Mouse (Mus musculus): Measurements from ENCODE around the gene Pwwp2b. TPM values are rescaled to one million over a fixed set of nuclear protein-coding genes. Genes with fewer than 3 reads are reported as not detected.
A peak's percentile ranks its signal among the peaks of the same experiment; 100 is the strongest.

The Pwwp2b gene
- polyA plus RNA-seq, 1 experiment: 5.6 TPM

- peaks cover 5% of the 10 kb centered on the region; the same call in 1 of the 2 replicates for H3K4me1 ChIP-seq (ENCODE audit: control insufficient read depth, insufficient read depth, low read length)
- H3K27ac ChIP-seq (ENCODE audit: control insufficient read depth, insufficient read depth, low read depth, low read length, poor library complexity): no peak overlapping the region
- no peak overlapping the region for H3K4me3 ChIP-seq (replicated peaks; ENCODE audit: control insufficient read depth, low read depth, low read length)
- WGBS: 70% methylated on average over 5 of the region's 5 CpGs
- TF ChIP-seq CTCF (IDR thresholded peaks at IDR 0.05; ENCODE audit: control insufficient read depth, insufficient read depth, low read length) (no peak), POLR2A (IDR thresholded peaks at IDR 0.05; ENCODE audit: borderline replicate concordance, control insufficient read depth, low read depth, low read length) (no peak)
Observed at GRCm38 (mm10) chr7:139219486-139219885, 28.8 kb upstream of the Pwwp2b start.

GRCm38 (mm10) chr7:139220303-139220702 lies 28.0 kb upstream of the Pwwp2b start:
- 28% methylated on average over 2 of the region's 2 CpGs for WGBS
- Histone ChIP-seq H3K4me3 (replicated peaks; ENCODE audit: control insufficient read depth, low read depth, low read length) (no peak overlapping the region), H3K27ac (ENCODE audit: control insufficient read depth, insufficient read depth, low read depth, low read length, poor library complexity) (no peak overlapping the region), H3K4me1 (ENCODE audit: control insufficient read depth, insufficient read depth, low read length) (peaks cover 9% of the 10 kb centered on the region; the same call in 1 of the 2 replicates)
- TF ChIP-seq CTCF (IDR thresholded peaks at IDR 0.05; ENCODE audit: control insufficient read depth, insufficient read depth, low read length): no peak
- no peak for TF ChIP-seq POLR2A (IDR thresholded peaks at IDR 0.05; ENCODE audit: borderline replicate concordance, control insufficient read depth, low read depth, low read length)

GRCm38 (mm10) chr7:139221072-139221471 lies 27.2 kb upstream of the Pwwp2b start:
- H3K27ac ChIP-seq (ENCODE audit: control insufficient read depth, insufficient read depth, low read depth, low read length, poor library complexity): no peak overlapping the region
- peaks cover 10% of the 10 kb centered on the region; the same call in 1 of the 2 replicates for H3K4me1 ChIP-seq (ENCODE audit: control insufficient read depth, insufficient read depth, low read length)
- 67% methylated on average over 5 of the region's 5 CpGs for WGBS

GRCm38 (mm10) chr7:139221856-139222255 lies 26.4 kb upstream of the Pwwp2b start:
- WGBS: 83% methylated on average over 2 of the region's 2 CpGs
- TF ChIP-seq POLR2A (IDR thresholded peaks at IDR 0.05; ENCODE audit: borderline replicate concordance, control insufficient read depth, low read depth, low read length): no peak
- TF ChIP-seq CTCF (IDR thresholded peaks at IDR 0.05; ENCODE audit: control insufficient read depth, insufficient read depth, low read length): no peak
- Histone ChIP-seq H3K4me3 (replicated peaks; ENCODE audit: control insufficient read depth, low read depth, low read length) (no peak overlapping the region), H3K27ac (ENCODE audit: control insufficient read depth, insufficient read depth, low read depth, low read length, poor library complexity) (no peak overlapping the region), H3K4me1 (ENCODE audit: control insufficient read depth, insufficient read depth, low read length) (peaks cover 10% of the 10 kb centered on the region; the same call in 1 of the 2 replicates)

More at GRCm38 (mm10) chr7:139221072-139221471, 27.2 kb upstream of the Pwwp2b start:
- TF ChIP-seq POLR2A (IDR thresholded peaks at IDR 0.05; ENCODE audit: borderline replicate concordance, control insufficient read depth, low read depth, low read length) (no peak), CTCF (IDR thresholded peaks at IDR 0.05; ENCODE audit: control insufficient read depth, insufficient read depth, low read length) (no peak)
- no peak overlapping the region for H3K4me3 ChIP-seq (replicated peaks; ENCODE audit: control insufficient read depth, low read depth, low read length)

GRCm38 (mm10) chr7:139222341-139222740 lies 25.9 kb upstream of the Pwwp2b start:
- TF ChIP-seq CTCF (IDR thresholded peaks at IDR 0.05; ENCODE audit: control insufficient read depth, insufficient read depth, low read length) (no peak), POLR2A (IDR thresholded peaks at IDR 0.05; ENCODE audit: borderline replicate concordance, control insufficient read depth, low read depth, low read length) (no peak)
- no peak overlapping the region for H3K27ac ChIP-seq (ENCODE audit: control insufficient read depth, insufficient read depth, low read depth, low read length, poor library complexity)
- H3K4me1 ChIP-seq (ENCODE audit: control insufficient read depth, insufficient read depth, low read length): peaks cover 10% of the 10 kb centered on the region; the same call in 1 of the 2 replicates

GRCm38 (mm10) chr7:139224070-139224469 lies 24.2 kb upstream of the Pwwp2b start:
- 65% methylated on average over 1 of the region's 1 CpGs for WGBS
- Histone ChIP-seq H3K27ac (ENCODE audit: control insufficient read depth, insufficient read depth, low read depth, low read length, poor library complexity) (peak overlapping the region; percentile 83), H3K4me3 (replicated peaks; ENCODE audit: control insufficient read depth, low read depth, low read length) (no peak overlapping the region), H3K4me1 (ENCODE audit: control insufficient read depth, insufficient read depth, low read length) (peaks cover 11% of the 10 kb centered on the region; the same call in 1 of the 2 replicates)
- TF ChIP-seq CTCF (IDR thresholded peaks at IDR 0.05; ENCODE audit: control insufficient read depth, insufficient read depth, low read length): no peak
- no peak for TF ChIP-seq POLR2A (IDR thresholded peaks at IDR 0.05; ENCODE audit: borderline replicate concordance, control insufficient read depth, low read depth, low read length)

More at GRCm38 (mm10) chr7:139222341-139222740, 25.9 kb upstream of the Pwwp2b start:
- 86% methylated on average over 4 of the region's 4 CpGs for WGBS
- H3K4me3 ChIP-seq (replicated peaks; ENCODE audit: control insufficient read depth, low read depth, low read length): no peak overlapping the region

- Histone ChIP-seq H3K27ac (ENCODE audit: control insufficient read depth, insufficient read depth, low read depth, low read length, poor library complexity) (peak overlapping the region; percentile 88), H3K4me1 (ENCODE audit: control insufficient read depth, insufficient read depth, low read length) (peaks cover 11% of the 10 kb centered on the region; the same call in 1 of the 2 replicates), H3K4me3 (replicated peaks; ENCODE audit: control insufficient read depth, low read depth, low read length) (no peak overlapping the region)
- TF ChIP-seq POLR2A (IDR thresholded peaks at IDR 0.05; ENCODE audit: borderline replicate concordance, control insufficient read depth, low read depth, low read length) (no peak), CTCF (IDR thresholded peaks at IDR 0.05; ENCODE audit: control insufficient read depth, insufficient read depth, low read length) (no peak)
- 6% methylated on average over 8 of the region's 8 CpGs for WGBS
Observed at GRCm38 (mm10) chr7:139224725-139225124, 23.6 kb upstream of the Pwwp2b start.

- 87% methylated on average over 7 of the region's 7 CpGs for WGBS
- H3K4me3 ChIP-seq (replicated peaks; ENCODE audit: control insufficient read depth, low read depth, low read length): no peak overlapping the region
- H3K4me1 ChIP-seq (ENCODE audit: control insufficient read depth, insufficient read depth, low read length): peaks cover 11% of the 10 kb centered on the region; the same call in 1 of the 2 replicates
- TF ChIP-seq CTCF (IDR thresholded peaks at IDR 0.05; ENCODE audit: control insufficient read depth, insufficient read depth, low read length): no peak
- TF ChIP-seq POLR2A (IDR thresholded peaks at IDR 0.05; ENCODE audit: borderline replicate concordance, control insufficient read depth, low read depth, low read length): no peak
- no peak overlapping the region for H3K27ac ChIP-seq (ENCODE audit: control insufficient read depth, insufficient read depth, low read depth, low read length, poor library complexity)
Observed at GRCm38 (mm10) chr7:139226416-139226815, 21.9 kb upstream of the Pwwp2b start.

Measured in bone marrow, adult 2 months (tissue).